Mouse (Mus musculus): Measurements from ENCODE around the gene Ms4a13.
A peak's percentile ranks its signal among the peaks of the same experiment; 100 is the strongest.

DNA sequence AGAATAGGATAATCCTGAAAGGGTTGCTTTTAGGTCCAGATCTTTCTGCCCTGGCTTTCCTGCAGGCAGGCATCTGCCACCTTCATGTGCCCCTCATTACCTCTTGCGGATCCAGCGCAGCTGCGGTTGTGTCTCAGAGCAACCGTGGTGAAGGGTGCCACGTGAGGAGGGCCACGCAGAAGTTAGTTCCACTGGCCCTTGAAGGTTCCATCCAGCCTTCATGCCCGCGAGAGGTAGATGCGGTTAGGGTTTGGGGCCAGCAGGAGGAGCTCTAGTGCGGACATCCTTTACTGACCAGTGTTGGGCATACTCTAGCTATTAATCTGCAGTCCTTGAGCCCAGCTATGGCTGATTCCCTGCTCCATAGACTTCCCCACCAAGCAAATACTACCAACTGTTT, 31.4 kb downstream of the Ms4a13 start, which contains the start of gene 1700025F22Rik:
- no peak for TF ChIP-seq CHD1 (IDR thresholded peaks at IDR 0.05; ENCODE audit: low read depth, low read length)
- TF ChIP-seq CTCF (IDR thresholded peaks at IDR 0.05 in 2 of 3, conservative IDR thresholded peaks at IDR 0.05 in 1 of 3; ENCODE audit: control insufficient read depth in 1 of 3, insufficient read depth in 1 of 3, low read depth in 2 of 3, low read length in 3 of 3, poor library complexity in 1 of 3, severe bottlenecking in 1 of 3): peak; percentile 20 to 39 (median 28); a peak in 5 of 6 replicates
- no peak for TF ChIP-seq TAL1 (IDR thresholded peaks at IDR 0.05; ENCODE audit: low read length)

Data from MEL (cell line).